Mouse (Mus musculus): Measurements from ENCODE around the gene Camsap2.

The Camsap2 gene

GRCm38 (mm10) chr1:136258495-136258894, 87.4 kb downstream of the Camsap2 start:
- no peak for DNase-seq (ENCODE audit: low read depth, low spot score)

GRCm38 (mm10) chr1:136255657-136256056, 90.2 kb downstream of the Camsap2 start:
- peak; percentile 42 for DNase-seq (ENCODE audit: low read depth, low spot score)

- peak; percentile 75 for DNase-seq (ENCODE audit: low read depth, low spot score)
Observed at GRCm38 (mm10) chr1:136255174-136255573, 90.7 kb downstream of the Camsap2 start.

- peak; percentile 64 for DNase-seq (ENCODE audit: low read depth, low spot score)
Observed at GRCm38 (mm10) chr1:136254503-136255065, 91.3 kb downstream of the Camsap2 start.

GRCm38 (mm10) chr1:136253472-136253871, 92.4 kb downstream of the Camsap2 start:
- no peak for DNase-seq (ENCODE audit: low read depth, low spot score)

- no peak for DNase-seq (ENCODE audit: low read depth, low spot score)
Observed at GRCm38 (mm10) chr1:136249662-136250061, 96.2 kb downstream of the Camsap2 start.

- DNase-seq (ENCODE audit: low read depth, low spot score) = peak; percentile 22
Observed at GRCm38 (mm10) chr1:136247393-136247792, 98.5 kb downstream of the Camsap2 start.

GRCm38 (mm10) chr1:136244469-136244868, 101.4 kb downstream of the Camsap2 start:
- no peak for DNase-seq (ENCODE audit: low read depth, low spot score)

GRCm38 (mm10) chr1:136241801-136242200, 104.1 kb downstream of the Camsap2 start:
- no peak for DNase-seq (ENCODE audit: low read depth, low spot score)

GRCm38 (mm10) chr1:136238495-136238894, 107.4 kb downstream of the Camsap2 start:
- no peak for DNase-seq (ENCODE audit: low read depth, low spot score)

- no peak for DNase-seq (ENCODE audit: low read depth, low spot score)
Observed at GRCm38 (mm10) chr1:136234595-136235092, 111.3 kb downstream of the Camsap2 start.

GRCm38 (mm10) chr1:136233892-136234594, 111.9 kb downstream of the Camsap2 start, which contains the start of gene Inava:
Gene Inava, minus strand, starts transcription at chr1:136234264.
- DNase-seq (ENCODE audit: low read depth, low spot score) = peak; percentile 58

- DNase-seq (ENCODE audit: low read depth, low spot score) = no peak
Observed at GRCm38 (mm10) chr1:136232986-136233790, 112.7 kb downstream of the Camsap2 start.

GRCm38 (mm10) chr1:136232285-136232926, 113.5 kb downstream of the Camsap2 start:
- no peak for DNase-seq (ENCODE audit: low read depth, low spot score)

GRCm38 (mm10) chr1:136231596-136231995, 114.3 kb downstream of the Camsap2 start:
- DNase-seq (ENCODE audit: low read depth, low spot score) = no peak

- no peak for DNase-seq (ENCODE audit: low read depth, low spot score)
Observed at GRCm38 (mm10) chr1:136230201-136230600, 115.7 kb downstream of the Camsap2 start.

- DNase-seq (ENCODE audit: low read depth, low spot score) = no peak
Observed at GRCm38 (mm10) chr1:136229040-136229373, 116.9 kb downstream of the Camsap2 start.

GRCm38 (mm10) chr1:136228328-136229039, 117.4 kb downstream of the Camsap2 start:
- DNase-seq (ENCODE audit: low read depth, low spot score) = no peak

GRCm38 (mm10) chr1:136227870-136228269, 118.0 kb downstream of the Camsap2 start:
- no peak for DNase-seq (ENCODE audit: low read depth, low spot score)

- no peak for DNase-seq (ENCODE audit: low read depth, low spot score)
Observed at GRCm38 (mm10) chr1:136226626-136227025, 119.3 kb downstream of the Camsap2 start.

- no peak for DNase-seq (ENCODE audit: low read depth, low spot score)
Observed at GRCm38 (mm10) chr1:136225846-136226245, 120.1 kb downstream of the Camsap2 start.
